Mouse (Mus musculus): ENCODE data around the gene Chrna1. TPM values are rescaled to one million over a fixed set of nuclear protein-coding genes. Genes with fewer than 3 reads are reported as not detected.
A peak's percentile ranks its signal among the peaks of the same experiment; 100 is the strongest.

Chrna1 gene
- polyA plus RNA-seq, 1 experiment from 2014 or later = 0.18 TPM

- H3K4me3 ChIP-seq (replicated peaks; ENCODE audit: low read depth, low read length) = no peak overlapping the region
- H3K4me1 ChIP-seq (ENCODE audit: control insufficient read depth, insufficient read depth, low read length) = no peaks in the 10 kb centered on the region
- no peak overlapping the region for H3K9ac ChIP-seq (replicated peaks; ENCODE audit: low read length)
- WGBS = 36% methylated on average over 1 of the region's 1 CpGs
- H3K36me3 ChIP-seq (ENCODE audit: control insufficient read depth, insufficient read depth, low read length) = no peaks in the 10 kb centered on the region
- H3K9me3 ChIP-seq (ENCODE audit: control insufficient read depth, low read length) = no peaks in the 10 kb centered on the region
- no peak for DNase-seq
- H3K27ac ChIP-seq (replicated peaks; ENCODE audit: low read depth, low read length) = no peak overlapping the region
- no peak overlapping the region for H3K4me2 ChIP-seq (ENCODE audit: low read length)
- ATAC-seq (ENCODE audit: low FRiP score, low TSS enrichment) = no peak
- H3K27me3 ChIP-seq (ENCODE audit: control insufficient read depth, insufficient read depth, low read length) = no peaks in the 10 kb centered on the region
These were observed 40.4 kb downstream of the Chrna1 start for GRCm38 (mm10) chr2:73539697-73540096.

- Histone ChIP-seq H3K36me3 (ENCODE audit: control insufficient read depth, insufficient read depth, low read length) (no peaks in the 10 kb centered on the region), H3K27me3 (ENCODE audit: control insufficient read depth, insufficient read depth, low read length) (no peaks in the 10 kb centered on the region), H3K4me3 (replicated peaks; ENCODE audit: low read depth, low read length) (no peak overlapping the region), H3K9me3 (ENCODE audit: control insufficient read depth, low read length) (no peaks in the 10 kb centered on the region), H3K27ac (replicated peaks; ENCODE audit: low read depth, low read length) (no peak overlapping the region), H3K4me2 (ENCODE audit: low read length) (no peak overlapping the region), H3K9ac (replicated peaks; ENCODE audit: low read length) (no peak overlapping the region), H3K4me1 (ENCODE audit: control insufficient read depth, insufficient read depth, low read length) (no peaks in the 10 kb centered on the region)
- 85% methylated on average over 3 of the region's 3 CpGs for WGBS
- ATAC-seq (ENCODE audit: low FRiP score, low TSS enrichment) = no peak
- no peak for DNase-seq
These were observed 41.0 kb downstream of the Chrna1 start for GRCm38 (mm10) chr2:73539141-73539540.

- no peak overlapping the region for H3K9ac ChIP-seq (replicated peaks; ENCODE audit: low read length)
- no peak overlapping the region for H3K27ac ChIP-seq (replicated peaks; ENCODE audit: low read depth, low read length)
- H3K9me3 ChIP-seq (ENCODE audit: control insufficient read depth, low read length) = no peaks in the 10 kb centered on the region
- DNase-seq = no peak
- no peaks in the 10 kb centered on the region for H3K27me3 ChIP-seq (ENCODE audit: control insufficient read depth, insufficient read depth, low read length)
- no peak overlapping the region for H3K4me3 ChIP-seq (replicated peaks; ENCODE audit: low read depth, low read length)
- no peaks in the 10 kb centered on the region for H3K36me3 ChIP-seq (ENCODE audit: control insufficient read depth, insufficient read depth, low read length)
- no peak for ATAC-seq (ENCODE audit: low FRiP score, low TSS enrichment)
- no peaks in the 10 kb centered on the region for H3K4me1 ChIP-seq (ENCODE audit: control insufficient read depth, insufficient read depth, low read length)
- no peak overlapping the region for H3K4me2 ChIP-seq (ENCODE audit: low read length)
- WGBS = 85% methylated on average over 13 of the region's 13 CpGs
These were observed 41.5 kb downstream of the Chrna1 start for GRCm38 (mm10) chr2:73538590-73538989.

GRCm38 (mm10) chr2:73536091-73536783 lies 43.9 kb downstream of the Chrna1 start:
- Histone ChIP-seq H3K9me3 (ENCODE audit: control insufficient read depth, low read length) (no peaks in the 10 kb centered on the region), H3K4me3 (replicated peaks; ENCODE audit: low read depth, low read length) (no peak overlapping the region), H3K36me3 (ENCODE audit: control insufficient read depth, insufficient read depth, low read length) (no peaks in the 10 kb centered on the region), H3K4me2 (ENCODE audit: low read length) (no peak overlapping the region), H3K27ac (replicated peaks; ENCODE audit: low read depth, low read length) (no peak overlapping the region), H3K9ac (replicated peaks; ENCODE audit: low read length) (no peak overlapping the region), H3K27me3 (ENCODE audit: control insufficient read depth, insufficient read depth, low read length) (no peaks in the 10 kb centered on the region), H3K4me1 (ENCODE audit: control insufficient read depth, insufficient read depth, low read length) (no peaks in the 10 kb centered on the region)
- 82% methylated on average over 15 of the region's 15 CpGs for WGBS
- DNase-seq (no peak), ATAC-seq (ENCODE audit: low FRiP score, low TSS enrichment) (no peak)

- WGBS = 81% methylated on average over 10 of the region's 10 CpGs
- no peak overlapping the region for H3K4me2 ChIP-seq (ENCODE audit: low read length)
- H3K4me3 ChIP-seq (replicated peaks; ENCODE audit: low read depth, low read length) = no peak overlapping the region
- H3K9me3 ChIP-seq (ENCODE audit: control insufficient read depth, low read length) = no peaks in the 10 kb centered on the region
- H3K9ac ChIP-seq (replicated peaks; ENCODE audit: low read length) = no peak overlapping the region
- no peaks in the 10 kb centered on the region for H3K27me3 ChIP-seq (ENCODE audit: control insufficient read depth, insufficient read depth, low read length)
- no peaks in the 10 kb centered on the region for H3K36me3 ChIP-seq (ENCODE audit: control insufficient read depth, insufficient read depth, low read length)
- no peak overlapping the region for H3K27ac ChIP-seq (replicated peaks; ENCODE audit: low read depth, low read length)
- 0 out of 2 replicates have a peak, but pooled peaks cover 3% of the 10 kb centered on the region for H3K4me1 ChIP-seq (ENCODE audit: control insufficient read depth, insufficient read depth, low read length)
- DNase-seq (no peak), ATAC-seq (ENCODE audit: low FRiP score, low TSS enrichment) (no peak)
These were observed 45.4 kb downstream of the Chrna1 start for GRCm38 (mm10) chr2:73534720-73535119.

GRCm38 (mm10) chr2:73530487-73530886 lies 49.7 kb downstream of the Chrna1 start:
- no peak for ATAC-seq (ENCODE audit: low FRiP score, low TSS enrichment)
- Histone ChIP-seq H3K27ac (replicated peaks; ENCODE audit: low read depth, low read length) (no peak overlapping the region), H3K4me1 (ENCODE audit: control insufficient read depth, insufficient read depth, low read length) (0 out of 2 replicates have a peak, but pooled peaks cover 9% of the 10 kb centered on the region), H3K9ac (replicated peaks; ENCODE audit: low read length) (no peak overlapping the region), H3K36me3 (ENCODE audit: control insufficient read depth, insufficient read depth, low read length) (no peaks in the 10 kb centered on the region), H3K4me2 (ENCODE audit: low read length) (no peak overlapping the region), H3K27me3 (ENCODE audit: control insufficient read depth, insufficient read depth, low read length) (no peaks in the 10 kb centered on the region), H3K9me3 (ENCODE audit: control insufficient read depth, low read length) (no peaks in the 10 kb centered on the region), H3K4me3 (replicated peaks; ENCODE audit: low read depth, low read length) (no peak overlapping the region)
- no peak for DNase-seq
- WGBS = 70% methylated on average over 5 of the region's 5 CpGs

GRCm38 (mm10) chr2:73529356-73530330 lies 50.5 kb downstream of the Chrna1 start, which contains the start of gene Wipf1:
Wipf1 (minus strand) TSS chr2:73529734.
- no peaks in the 10 kb centered on the region for H3K27me3 ChIP-seq (ENCODE audit: control insufficient read depth, insufficient read depth, low read length)
- peak within 1 kb of the TSS; percentile 98 for H3K4me2 ChIP-seq (ENCODE audit: low read length)
- 2% methylated on average over 63 of the region's 66 CpGs for WGBS
- H3K9me3 ChIP-seq (ENCODE audit: control insufficient read depth, low read length) = no peaks in the 10 kb centered on the region
- no peaks in the 10 kb centered on the region for H3K36me3 ChIP-seq (ENCODE audit: control insufficient read depth, insufficient read depth, low read length)
- ATAC-seq (ENCODE audit: low FRiP score, low TSS enrichment) = peak; percentile 82
- peak within 1 kb of the TSS; percentile 69 for H3K9ac ChIP-seq (replicated peaks; ENCODE audit: low read length)
- peak; percentile 81 for DNase-seq
- 0 out of 2 replicates have a peak, but pooled peaks cover 9% of the 10 kb centered on the region for H3K4me1 ChIP-seq (ENCODE audit: control insufficient read depth, insufficient read depth, low read length)
- peak within 1 kb of the TSS; percentile 64 for H3K4me3 ChIP-seq (replicated peaks; ENCODE audit: low read depth, low read length)
- no peak within 1 kb of the TSS for H3K27ac ChIP-seq (replicated peaks; ENCODE audit: low read depth, low read length)

GRCm38 (mm10) chr2:73528516-73529355 lies 51.4 kb downstream of the Chrna1 start:
- ATAC-seq (ENCODE audit: low FRiP score, low TSS enrichment) (peak; percentile 55), DNase-seq (peak; percentile 48)
- Histone ChIP-seq H3K36me3 (ENCODE audit: control insufficient read depth, insufficient read depth, low read length) (no peaks in the 10 kb centered on the region), H3K4me1 (ENCODE audit: control insufficient read depth, insufficient read depth, low read length) (0 out of 2 replicates have a peak, but pooled peaks cover 9% of the 10 kb centered on the region), H3K4me2 (ENCODE audit: low read length) (peak overlapping the region; percentile 98), H3K9me3 (ENCODE audit: control insufficient read depth, low read length) (no peaks in the 10 kb centered on the region), H3K27ac (replicated peaks; ENCODE audit: low read depth, low read length) (no peak overlapping the region), H3K27me3 (ENCODE audit: control insufficient read depth, insufficient read depth, low read length) (no peaks in the 10 kb centered on the region), H3K9ac (replicated peaks; ENCODE audit: low read length) (peak overlapping the region; percentile 69), H3K4me3 (replicated peaks; ENCODE audit: low read depth, low read length) (peak overlapping the region; percentile 64)
- WGBS = 1% methylated on average over 58 of the region's 59 CpGs
